Mouse (Mus musculus): ENCODE results near the gene Ifi205.

GRCm38 (mm10) chr1:174035841-174036240 lies 4.2 kb upstream of the Ifi205 start:
- TF ChIP-seq CTCF (IDR thresholded peaks at IDR 0.05; ENCODE audit: borderline replicate concordance, control insufficient read depth, extremely low read depth, insufficient read depth, low read length, poor library complexity) (no peak), POLR2A (IDR thresholded peaks at IDR 0.05; ENCODE audit: control insufficient read depth, extremely low read depth, insufficient read depth, low read length, poor library complexity) (no peak)
